Mouse (Mus musculus) embryo, embryonic 10.5 days (tissue): Measurements from ENCODE around the gene Gga3.

ENCODE experiments used
- DNase-seq: peaks from one replicate; pipeline ENCODE4 v3.0.0-alpha.2; 2015; ENCODE audit warnings: low spot score

Gga3 gene

GRCm38 (mm10) chr11:115555717-115556116 lies 48.1 kb downstream of the Gga3 start:
- DNase-seq = no peak

- DNase-seq = peak; percentile 29
Measured at GRCm38 (mm10) chr11:115552783-115553182, 51.1 kb downstream of the Gga3 start.

- DNase-seq = no peak
Measured at GRCm38 (mm10) chr11:115543571-115543970, 60.3 kb downstream of the Gga3 start.

GRCm38 (mm10) chr11:115538045-115538444 lies 65.8 kb downstream of the Gga3 start:
- no peak for DNase-seq

GRCm38 (mm10) chr11:115536856-115537568 lies 66.8 kb downstream of the Gga3 start:
- peak; percentile 14 for DNase-seq

GRCm38 (mm10) chr11:115536038-115536681 lies 67.7 kb downstream of the Gga3 start, which contains the start of gene Sumo2:
Gene Sumo2 (minus strand): TSS chr11:115536276.
- peak; percentile 98 for DNase-seq

GRCm38 (mm10) chr11:115535401-115536037 lies 68.3 kb downstream of the Gga3 start:
- peak; percentile 75 for DNase-seq

GRCm38 (mm10) chr11:115534759-115535371 lies 69.0 kb downstream of the Gga3 start:
- DNase-seq = no peak
